Mouse (Mus musculus): Measurements from ENCODE around the gene Olfr291. TPM values are rescaled to one million over a fixed set of nuclear protein-coding genes. Genes with fewer than 3 reads are reported as not detected.

Gene Olfr291
- not detected for polyA plus RNA-seq (2014; fragmentation: Illumina TruSeq; extraction: RNeasy Lipid Tissue Mini Kit (QIAGEN cat#74804); ENCODE audit: low replicate concordance)

DNA sequence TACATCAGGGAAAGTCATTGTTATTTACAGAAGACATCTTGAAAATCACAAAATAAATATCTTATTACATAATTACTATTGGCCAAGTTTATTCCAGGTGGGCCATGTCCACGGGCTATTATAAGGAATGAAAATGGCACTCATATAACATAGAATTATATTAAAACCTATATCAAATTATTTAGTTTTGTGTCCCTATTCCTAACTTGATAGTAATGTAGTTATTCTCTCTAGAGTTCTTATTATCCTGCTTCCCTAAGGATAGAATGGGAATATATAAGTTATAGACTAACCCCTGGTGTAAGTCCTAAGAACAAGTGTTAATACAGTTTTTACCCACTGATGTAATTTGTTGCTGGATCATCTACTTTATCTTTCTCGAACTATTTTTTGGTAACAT, at the start of gene Olfr291:
Olfr291 (plus strand) TSS at position 301 of the 400 bp plus-strand sequence.

Other genes starting within 250 kb of the Olfr291 start
- not detected for gene Fah, start 246.8 kb upstream of the Olfr291 start, polyA plus RNA-seq (2014; fragmentation: Illumina TruSeq; extraction: RNeasy Lipid Tissue Mini Kit (QIAGEN cat#74804); ENCODE audit: low replicate concordance)
- gene Zfand6, start 163.6 kb upstream of the Olfr291 start, polyA plus RNA-seq (2014; fragmentation: Illumina TruSeq; extraction: RNeasy Lipid Tissue Mini Kit (QIAGEN cat#74804); ENCODE audit: low replicate concordance): 1,007 TPM
- not detected for gene Vmn2r65, start 110.6 kb downstream of the Olfr291 start, polyA plus RNA-seq (2014; fragmentation: Illumina TruSeq; extraction: RNeasy Lipid Tissue Mini Kit (QIAGEN cat#74804); ENCODE audit: low replicate concordance)
- gene Vmn2r66, start 158.7 kb downstream of the Olfr291 start, polyA plus RNA-seq (2014; fragmentation: Illumina TruSeq; extraction: RNeasy Lipid Tissue Mini Kit (QIAGEN cat#74804); ENCODE audit: low replicate concordance): not detected